Mouse (Mus musculus): Measurements from ENCODE around the gene Kcnk7. TPM values are rescaled to one million over a fixed set of nuclear protein-coding genes. Genes with fewer than 3 reads are reported as not detected.

The Kcnk7 gene
- polyA plus RNA-seq, 1 experiment: not detected

DNA sequence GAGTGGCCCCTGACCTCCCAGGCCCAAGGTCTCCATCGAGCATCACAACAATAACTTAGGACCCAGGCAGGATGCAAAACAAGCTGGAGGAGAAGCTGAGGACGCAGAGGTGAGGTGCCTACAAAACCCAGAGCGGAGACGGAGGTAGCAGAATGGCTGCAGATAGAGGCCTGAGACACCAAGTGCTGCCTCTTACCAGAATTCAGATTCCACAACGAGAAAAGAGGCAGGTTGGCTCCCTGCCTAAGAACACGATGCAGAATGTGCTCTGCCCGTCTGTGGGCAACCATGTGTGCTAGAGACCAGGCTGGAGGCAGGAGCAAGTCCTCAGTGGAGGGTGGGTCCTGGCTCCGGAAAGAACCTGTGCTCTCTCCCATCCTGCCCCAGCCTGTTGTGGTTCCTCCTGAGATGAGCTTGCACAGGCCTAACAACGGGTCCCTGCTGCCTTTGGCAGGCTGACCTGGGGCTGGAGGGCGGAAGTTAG lies 11.2 kb upstream of the Kcnk7 start:
- peak overlapping the region; percentile 56 for H3K27ac ChIP-seq (ENCODE audit: control insufficient read depth, insufficient read depth, low read depth, low read length, poor library complexity)
- TF ChIP-seq CTCF (IDR thresholded peaks at IDR 0.05; ENCODE audit: control insufficient read depth, insufficient read depth, low read length) (no peak), POLR2A (IDR thresholded peaks at IDR 0.05; ENCODE audit: borderline replicate concordance, control insufficient read depth, low read depth, low read length) (no peak)

GRCm38 (mm10) chr19:5693801-5694200 lies 10.4 kb upstream of the Kcnk7 start:
- no peak for TF ChIP-seq POLR2A (IDR thresholded peaks at IDR 0.05; ENCODE audit: borderline replicate concordance, control insufficient read depth, low read depth, low read length)
- no peak for TF ChIP-seq CTCF (IDR thresholded peaks at IDR 0.05; ENCODE audit: control insufficient read depth, insufficient read depth, low read length)
- H3K4me3 ChIP-seq (replicated peaks; ENCODE audit: control insufficient read depth, low read depth, low read length): peak overlapping the region; percentile 84
- 83% methylated on average over 6 of the region's 6 CpGs for WGBS
- no peaks in the 10 kb centered on the region; the same call in 1 of the 2 replicates for H3K4me1 ChIP-seq (ENCODE audit: control insufficient read depth, insufficient read depth, low read length)
- H3K27ac ChIP-seq (ENCODE audit: control insufficient read depth, insufficient read depth, low read depth, low read length, poor library complexity): no peak overlapping the region

More for the DNA sequence above, 11.2 kb upstream of the Kcnk7 start:
- Histone ChIP-seq H3K4me1 (ENCODE audit: control insufficient read depth, insufficient read depth, low read length) (no peaks in the 10 kb centered on the region; the same call in 1 of the 2 replicates), H3K4me3 (replicated peaks; ENCODE audit: control insufficient read depth, low read depth, low read length) (peak overlapping the region; percentile 84)
- 31% methylated on average over 10 of the region's 10 CpGs for WGBS

DNA sequence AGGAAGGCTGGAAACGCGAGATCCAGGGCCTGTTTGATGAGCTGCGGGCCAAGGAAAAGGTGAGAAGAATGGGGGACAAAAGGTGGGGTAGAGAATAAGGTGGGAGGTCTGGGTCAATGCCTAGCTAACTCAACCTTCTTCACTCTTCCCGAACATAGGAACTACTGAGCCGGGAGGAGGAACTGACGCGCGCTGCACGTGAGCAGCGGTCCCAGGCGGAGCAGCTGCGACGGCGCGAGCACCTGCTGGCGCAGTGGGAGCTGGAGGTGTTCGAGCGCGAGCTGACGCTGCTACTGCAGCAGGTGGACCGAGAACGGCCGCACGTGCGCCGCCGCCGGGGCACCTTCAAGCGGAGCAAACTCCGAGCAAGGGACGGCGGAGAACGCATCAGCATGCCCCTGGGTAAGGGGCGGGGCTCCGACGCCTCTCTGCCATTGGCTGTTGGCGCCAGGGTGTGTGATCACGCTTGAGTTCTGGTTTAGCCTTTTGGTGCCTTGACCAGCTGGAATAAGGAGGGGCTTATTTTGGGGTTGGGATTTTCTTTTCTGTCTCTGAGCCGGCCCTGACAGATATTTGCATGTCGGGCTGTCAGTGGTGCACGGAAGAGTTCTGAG lies 8.2 kb upstream of the Kcnk7 start:
- WGBS: 94% methylated on average over 41 of the region's 41 CpGs
- TF ChIP-seq POLR2A (IDR thresholded peaks at IDR 0.05; ENCODE audit: borderline replicate concordance, control insufficient read depth, low read depth, low read length) (no peak; the same call in 1 of the 2 replicates), CTCF (IDR thresholded peaks at IDR 0.05; ENCODE audit: control insufficient read depth, insufficient read depth, low read length) (no peak)

GRCm38 (mm10) chr19:5704801-5705571 lies 819 bp downstream of the Kcnk7 start:
- Histone ChIP-seq H3K4me3 (replicated peaks; ENCODE audit: control insufficient read depth, low read depth, low read length) (no peak overlapping the region), H3K4me1 (ENCODE audit: control insufficient read depth, insufficient read depth, low read length) (peaks cover 6% of the 10 kb centered on the region), H3K27ac (ENCODE audit: control insufficient read depth, insufficient read depth, low read depth, low read length, poor library complexity) (peak overlapping the region; percentile 37)
- WGBS: 29% methylated on average over 10 of the region's 10 CpGs
- TF ChIP-seq POLR2A (IDR thresholded peaks at IDR 0.05; ENCODE audit: borderline replicate concordance, control insufficient read depth, low read depth, low read length) (no peak), CTCF (IDR thresholded peaks at IDR 0.05; ENCODE audit: control insufficient read depth, insufficient read depth, low read length) (no peak)

More for the DNA sequence above, 8.2 kb upstream of the Kcnk7 start:
- H3K4me1 ChIP-seq (ENCODE audit: control insufficient read depth, insufficient read depth, low read length): no peaks in the 10 kb centered on the region; the same call in 1 of the 2 replicates
- H3K27ac ChIP-seq (ENCODE audit: control insufficient read depth, insufficient read depth, low read depth, low read length, poor library complexity): no peak overlapping the region
- no peak overlapping the region for H3K4me3 ChIP-seq (replicated peaks; ENCODE audit: control insufficient read depth, low read depth, low read length)

DNA sequence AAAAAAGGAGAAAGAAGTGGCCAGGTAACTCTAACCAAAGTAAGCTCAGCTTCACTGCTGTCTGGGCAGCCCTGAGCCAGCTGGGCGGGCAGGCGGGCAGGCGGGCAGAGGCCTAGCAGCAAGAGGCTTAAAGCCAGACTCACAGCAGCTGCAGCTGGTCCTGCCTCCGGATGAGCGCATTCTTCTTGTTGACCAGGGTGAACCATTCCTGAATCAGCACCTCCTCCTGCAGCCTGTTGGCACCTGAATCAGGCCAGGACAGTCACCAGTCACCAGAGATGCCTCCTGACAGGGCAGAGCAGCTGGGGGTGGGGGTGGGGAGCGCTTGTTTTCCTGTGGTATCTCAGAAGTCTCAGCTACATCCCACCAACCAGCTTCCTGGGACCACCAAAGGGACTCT lies 5.9 kb downstream of the Kcnk7 start:
- Histone ChIP-seq H3K4me1 (ENCODE audit: control insufficient read depth, insufficient read depth, low read length) (peaks cover 14% of the 10 kb centered on the region), H3K27ac (ENCODE audit: control insufficient read depth, insufficient read depth, low read depth, low read length, poor library complexity) (no peak overlapping the region), H3K4me3 (replicated peaks; ENCODE audit: control insufficient read depth, low read depth, low read length) (no peak overlapping the region)
- WGBS: 94% methylated on average over 6 of the region's 6 CpGs
- TF ChIP-seq POLR2A (IDR thresholded peaks at IDR 0.05; ENCODE audit: borderline replicate concordance, control insufficient read depth, low read depth, low read length): no peak
- no peak for TF ChIP-seq CTCF (IDR thresholded peaks at IDR 0.05; ENCODE audit: control insufficient read depth, insufficient read depth, low read length)

GRCm38 (mm10) chr19:5710581-5710980 lies 6.4 kb downstream of the Kcnk7 start:
- H3K4me3 ChIP-seq (replicated peaks; ENCODE audit: control insufficient read depth, low read depth, low read length): no peak overlapping the region
- TF ChIP-seq POLR2A (IDR thresholded peaks at IDR 0.05; ENCODE audit: borderline replicate concordance, control insufficient read depth, low read depth, low read length) (no peak), CTCF (IDR thresholded peaks at IDR 0.05; ENCODE audit: control insufficient read depth, insufficient read depth, low read length) (no peak)
- H3K4me1 ChIP-seq (ENCODE audit: control insufficient read depth, insufficient read depth, low read length): peaks cover 12% of the 10 kb centered on the region
- 92% methylated on average over 8 of the region's 8 CpGs for WGBS
- H3K27ac ChIP-seq (ENCODE audit: control insufficient read depth, insufficient read depth, low read depth, low read length, poor library complexity): no peak overlapping the region; the same call in 1 of the 2 replicates

GRCm38 (mm10) chr19:5711218-5711617 lies 7.1 kb downstream of the Kcnk7 start:
- Histone ChIP-seq H3K4me3 (replicated peaks; ENCODE audit: control insufficient read depth, low read depth, low read length) (no peak overlapping the region), H3K27ac (ENCODE audit: control insufficient read depth, insufficient read depth, low read depth, low read length, poor library complexity) (no peak overlapping the region), H3K4me1 (ENCODE audit: control insufficient read depth, insufficient read depth, low read length) (peaks cover 12% of the 10 kb centered on the region)
- WGBS: 42% methylated on average over 3 of the region's 3 CpGs
- TF ChIP-seq POLR2A (IDR thresholded peaks at IDR 0.05; ENCODE audit: borderline replicate concordance, control insufficient read depth, low read depth, low read length) (no peak), CTCF (IDR thresholded peaks at IDR 0.05; ENCODE audit: control insufficient read depth, insufficient read depth, low read length) (peak; percentile 81)

DNA sequence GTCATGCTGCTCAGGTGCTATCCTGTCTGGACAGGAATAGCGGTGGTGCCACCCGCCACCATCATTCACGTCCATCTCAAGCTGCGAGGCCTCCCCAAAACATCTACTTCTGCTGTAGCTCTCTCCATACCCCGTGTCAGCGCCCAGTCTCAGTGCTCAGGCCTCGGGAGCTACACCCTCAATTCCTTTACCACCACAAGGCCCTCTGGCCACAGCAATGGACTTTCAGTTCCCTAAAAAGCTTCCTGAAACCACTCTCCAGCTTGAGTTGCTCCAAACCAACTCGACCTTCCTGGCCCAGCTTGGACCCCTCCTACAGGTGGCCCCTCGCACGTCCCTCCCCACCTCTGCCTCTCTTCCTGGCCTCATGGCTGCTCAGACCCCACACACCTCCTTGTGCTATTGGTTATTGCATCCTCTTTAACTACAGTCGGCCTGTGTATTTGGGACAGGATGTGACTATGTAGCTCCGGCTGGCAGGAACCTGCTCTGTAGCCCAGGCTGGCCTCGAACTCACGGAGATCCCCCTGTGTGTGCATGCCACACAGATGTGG lies 7.8 kb downstream of the Kcnk7 start:
- Histone ChIP-seq H3K4me3 (replicated peaks; ENCODE audit: control insufficient read depth, low read depth, low read length) (no peak overlapping the region), H3K4me1 (ENCODE audit: control insufficient read depth, insufficient read depth, low read length) (peaks cover 14% of the 10 kb centered on the region), H3K27ac (ENCODE audit: control insufficient read depth, insufficient read depth, low read depth, low read length, poor library complexity) (peak overlapping the region; percentile 47)
- 46% methylated on average over 14 of the region's 14 CpGs for WGBS
- TF ChIP-seq CTCF (IDR thresholded peaks at IDR 0.05; ENCODE audit: control insufficient read depth, insufficient read depth, low read length) (no peak), POLR2A (IDR thresholded peaks at IDR 0.05; ENCODE audit: borderline replicate concordance, control insufficient read depth, low read depth, low read length) (peak; percentile 14; the same call in 1 of the 2 replicates)

Measured in bone marrow, adult 2 months (tissue).